Mouse (Mus musculus) ES-E14 (cell line): Measurements from ENCODE around the gene Plch2.

ENCODE experiments used
- MAFK ChIP-seq: IDR thresholded peaks from 2 replicates; pipeline ENCODE4 v1.6.1; 2014; ENCODE audit warnings: mild to moderate bottlenecking, low read depth, low read length, inconsistent platforms; ENCODE audit not compliant: insufficient read depth
- ZC3H11A ChIP-seq: IDR thresholded peaks from 2 replicates; pipeline ENCODE4 v1.6.1; 2012; ENCODE audit warnings: low read depth, mild to moderate bottlenecking, inconsistent platforms, low read length, borderline replicate concordance

GRCm38 (mm10) chr4:155075137-155075536 is 18.6 kb upstream of the Plch2 start:
- no peak for TF ChIP-seq ZC3H11A
- TF ChIP-seq MAFK: no peak
